Mouse (Mus musculus) midbrain, embryonic 11.5 days (tissue): ENCODE results near the gene Prpf40b. TPM values are rescaled to one million over a fixed set of nuclear protein-coding genes. Genes with fewer than 3 reads are reported as not detected.
"Not testable (repeated sequence)": the region's sequence is repeated elsewhere in the genome, so short reads cannot be mapped to it uniquely, and the experiment has no call there.

Experiments used
- ATAC-seq: fragments of 200-750 bp; cut with Nextera tagmentation; 2 replicates; pipeline ENCODE4 v1.8.0; 2017; ENCODE audit warnings: moderate TSS enrichment, moderate library complexity; ENCODE audit not compliant: low FRiP score
- DNase-seq: peaks from one replicate; pipeline ENCODE4 v3.0.0; 2015; ENCODE audit warnings: low spot score; ENCODE audit errors: missing footprints
- H3K27ac ChIP-seq: fragments of 300-500 bp; sonication (generic); 2 replicates; pipeline ENCODE4 v1.5.1; 2014; ENCODE audit warnings: low read depth, low read length
- H3K27me3 ChIP-seq: fragments of 300-500 bp; sonication (generic); 2 replicates; pipeline ENCODE4 v1.6.1; 2014; ENCODE audit warnings: mild to moderate bottlenecking, low read length, moderate library complexity, mixed read lengths; ENCODE audit not compliant: control insufficient read depth, insufficient read depth
- H3K36me3 ChIP-seq: fragments of 300-500 bp; sonication (generic); 2 replicates; pipeline ENCODE4 v1.6.1; 2014; ENCODE audit warnings: mild to moderate bottlenecking, low read length, moderate library complexity, mixed read lengths; ENCODE audit not compliant: control insufficient read depth, insufficient read depth
- H3K4me1 ChIP-seq: fragments of 300-500 bp; sonication (generic); 2 replicates; pipeline ENCODE4 v1.6.1; 2014; ENCODE audit warnings: low read length; ENCODE audit not compliant: control insufficient read depth, insufficient read depth
- H3K4me2 ChIP-seq: fragments of 300-500 bp; sonication (generic); 2 replicates; pipeline ENCODE4 v1.6.1; 2014; ENCODE audit warnings: mild to moderate bottlenecking, moderate library complexity
- H3K4me3 ChIP-seq: fragments of 300-500 bp; sonication (generic); 2 replicates; pipeline ENCODE4 v1.5.1; 2014; ENCODE audit warnings: low read depth, low read length
- H3K9ac ChIP-seq: fragments of 300-500 bp; sonication (generic); 2 replicates; pipeline ENCODE4 v1.6.1; 2014; ENCODE audit warnings: low read length
- H3K9me3 ChIP-seq: fragments of 300-500 bp; sonication (generic); 2 replicates; pipeline ENCODE4 v1.6.1; 2016; ENCODE audit warnings: low read length; ENCODE audit not compliant: control insufficient read depth
- WGBS: fragments of 180-500 bp; shearing (Covaris S2); extraction: QIAGEN DNeasy Blood & Tissue Kit; methylation state at CpG from one replicate; pipeline ENCODE4 v1.1.7; 2014; 5-methylcytosine and 5-hydroxymethylcytosine counted together
- polyA plus RNA-seq: library from polyadenylated mRNA; unstranded; fragments of >200 nt; fragmentation: Nextera tagmentation; extraction: Ambion mirVana; gene quantifications from 2 replicates; pipeline ENCODE4 v1.2.1, GENCODE M21; 2014

Gene Prpf40b
- polyA plus RNA-seq, result 41.5 and 41.6 TPM in 2 replicates

- H3K27ac ChIP-seq, result peak within 1 kb of the TSS; percentile 87
- no peaks in the 10 kb centered on the region for H3K27me3 ChIP-seq
- WGBS, result 0% methylated on average over 52 of the region's 64 CpGs
- H3K4me1 ChIP-seq, result peaks cover 11% of the 10 kb centered on the region
- peak within 1 kb of the TSS; percentile 56 for H3K4me2 ChIP-seq
- H3K36me3 ChIP-seq, result no peaks in the 10 kb centered on the region
- peak within 1 kb of the TSS; percentile 70 for H3K4me3 ChIP-seq
- H3K9ac ChIP-seq, result peak within 1 kb of the TSS; percentile 81
- H3K9me3 ChIP-seq, result no peaks in the 10 kb centered on the region
- DNase-seq (peak; percentile 99), ATAC-seq (peak; percentile 97)
Observed at GRCm38 (mm10) chr15:99294813-99295374, at the start of gene Prpf40b. Gene Prpf40b (plus strand): TSS chr15:99295087.

GRCm38 (mm10) chr15:99246736-99247135, 48.2 kb upstream of the Prpf40b start:
- 94% methylated on average over 6 of the region's 6 CpGs for WGBS
- peaks cover 19% of the 10 kb centered on the region for H3K36me3 ChIP-seq
- not testable (repeated sequence) for DNase-seq

GRCm38 (mm10) chr15:99248972-99249371, 45.9 kb upstream of the Prpf40b start:
- H3K36me3 ChIP-seq, result peaks cover 15% of the 10 kb centered on the region
- no peaks in the 10 kb centered on the region for H3K9me3 ChIP-seq
- no peak overlapping the region for H3K9ac ChIP-seq
- peaks cover 3% of the 10 kb centered on the region for H3K4me1 ChIP-seq
- H3K4me2 ChIP-seq, result no peak overlapping the region
- ATAC-seq (no peak), DNase-seq (no peak)
- H3K27me3 ChIP-seq, result no peaks in the 10 kb centered on the region
- H3K27ac ChIP-seq, result no peak overlapping the region
- WGBS, result 92% methylated on average over 9 of the region's 9 CpGs
- no peak overlapping the region for H3K4me3 ChIP-seq

More at GRCm38 (mm10) chr15:99246736-99247135, 48.2 kb upstream of the Prpf40b start:
- not testable (repeated sequence) for H3K27ac ChIP-seq, H3K27me3 ChIP-seq, ATAC-seq, H3K9me3 ChIP-seq, H3K4me3 ChIP-seq, H3K4me2 ChIP-seq, H3K4me1 ChIP-seq, H3K9ac ChIP-seq

GRCm38 (mm10) chr15:99249938-99250337, 44.9 kb upstream of the Prpf40b start:
- 92% methylated on average over 11 of the region's 11 CpGs for WGBS
- no peak overlapping the region for H3K9ac ChIP-seq
- no peak overlapping the region for H3K4me3 ChIP-seq
- H3K4me1 ChIP-seq, result peaks cover 3% of the 10 kb centered on the region
- no peak overlapping the region for H3K27ac ChIP-seq
- ATAC-seq, result no peak
- H3K36me3 ChIP-seq, result peaks cover 11% of the 10 kb centered on the region
- no peaks in the 10 kb centered on the region for H3K27me3 ChIP-seq
- no peaks in the 10 kb centered on the region for H3K9me3 ChIP-seq
- DNase-seq, result no peak
- H3K4me2 ChIP-seq, result no peak overlapping the region

GRCm38 (mm10) chr15:99251111-99251510, 43.8 kb upstream of the Prpf40b start:
- H3K4me3 ChIP-seq, result peak overlapping the region; percentile 71
- not testable (repeated sequence) for H3K27ac ChIP-seq, H3K36me3 ChIP-seq, H3K9me3 ChIP-seq, H3K27me3 ChIP-seq, ATAC-seq, DNase-seq, H3K4me1 ChIP-seq
- H3K9ac ChIP-seq, result peak overlapping the region; percentile 54
- peak overlapping the region; percentile 44 for H3K4me2 ChIP-seq
- WGBS, result 1% methylated on average over 14 of the region's 15 CpGs

- peak; percentile 93 for ATAC-seq
- H3K36me3 ChIP-seq, result peaks cover 6% of the 10 kb centered on the region; the same call in 1 of the 2 replicates
- H3K27me3 ChIP-seq, result no peaks in the 10 kb centered on the region
- peak; percentile 99 for DNase-seq
- H3K4me1 ChIP-seq, result peaks cover 3% of the 10 kb centered on the region
- WGBS, result under 1% methylated on average over 52 of the region's 52 CpGs
- peak within 1 kb of the TSS; percentile 85 for H3K27ac ChIP-seq
- peak within 1 kb of the TSS; percentile 71 for H3K4me3 ChIP-seq
- H3K9me3 ChIP-seq, result no peaks in the 10 kb centered on the region
- peak within 1 kb of the TSS; percentile 81 for H3K9ac ChIP-seq
- H3K4me2 ChIP-seq, result peak within 1 kb of the TSS; percentile 73
Observed at GRCm38 (mm10) chr15:99251626-99252380, 43.1 kb upstream of the Prpf40b start, which contains the start of gene Mcrs1. Gene Mcrs1 (minus strand): TSS chr15:99251961.

- peak overlapping the region; percentile 81 for H3K9ac ChIP-seq
- ATAC-seq, result peak; percentile 47; the same call in 1 of the 2 replicates
- H3K27me3 ChIP-seq, result no peaks in the 10 kb centered on the region
- peaks cover 6% of the 10 kb centered on the region; the same call in 1 of the 2 replicates for H3K36me3 ChIP-seq
- no peaks in the 10 kb centered on the region for H3K9me3 ChIP-seq
- peak overlapping the region; percentile 85 for H3K27ac ChIP-seq
- H3K4me1 ChIP-seq, result peaks cover 3% of the 10 kb centered on the region
- no peak for DNase-seq
- 5% methylated on average over 22 of the region's 22 CpGs for WGBS
- H3K4me3 ChIP-seq, result peak overlapping the region; percentile 71
- H3K4me2 ChIP-seq, result peak overlapping the region; percentile 73
Observed at GRCm38 (mm10) chr15:99252381-99253174, 42.3 kb upstream of the Prpf40b start.

- not testable (repeated sequence) for H3K9ac ChIP-seq, H3K36me3 ChIP-seq, H3K4me3 ChIP-seq, H3K4me1 ChIP-seq, DNase-seq, ATAC-seq, H3K9me3 ChIP-seq, H3K27ac ChIP-seq, H3K27me3 ChIP-seq
- H3K4me2 ChIP-seq, result peak overlapping the region; percentile 73
- WGBS, result 45% methylated on average over 2 of the region's 2 CpGs
Observed at GRCm38 (mm10) chr15:99253175-99253479, 41.8 kb upstream of the Prpf40b start.
